Mouse (Mus musculus): Measurements from ENCODE around the gene Fbxo3.

- TF ChIP-seq CTCF (IDR thresholded peaks at IDR 0.05; ENCODE audit: borderline replicate concordance, control insufficient read depth, extremely low read depth, insufficient read depth, low read length, poor library complexity), result no peak
- TF ChIP-seq POLR2A (IDR thresholded peaks at IDR 0.05; ENCODE audit: control insufficient read depth, extremely low read depth, insufficient read depth, low read length, poor library complexity), result no peak
Observed at GRCm38 (mm10) chr2:103992162-103992561, 35.4 kb upstream of the Fbxo3 start.

All from thymus, adult 2 months (tissue).